Mouse (Mus musculus) CH12.LX (cell line): ENCODE data around the gene Actrt2. TPM values are rescaled to one million over a fixed set of nuclear protein-coding genes. Genes with fewer than 3 reads are reported as not detected.

Experiments used
- DNase-seq: peaks from one replicate; pipeline ENCODE4 v3.0.0-alpha.2; 2013; ENCODE audit errors: extremely low read depth
- H3K27ac ChIP-seq: 2 replicates; pipeline ENCODE4 v1.5.1; 2012; ENCODE audit warnings: low read depth, mild to moderate bottlenecking, control low read depth, moderate library complexity; ENCODE audit not compliant: insufficient read depth
- H3K27me3 ChIP-seq: replicated peaks from 2 replicates; pipeline ENCODE3; 2012; ENCODE audit warnings: inconsistent platforms
- H3K36me3 ChIP-seq, 2 experiments: replicated peaks in 1 of 2; 2 replicates each; pipeline versions ENCODE3 to v1.6.1; 2012; ENCODE audit warnings: inconsistent platforms in 1 of 2, low read length in 1 of 2, mild to moderate bottlenecking in 1 of 2, mixed read lengths in 1 of 2, moderate library complexity in 1 of 2; ENCODE audit not compliant: control insufficient read depth in 1 of 2, insufficient read depth in 1 of 2
- H3K4me1 ChIP-seq, 2 experiments: 2 replicates each; pipeline ENCODE4 v1.6.1; 2012; ENCODE audit warnings: inconsistent platforms in 1 of 2, moderate library complexity in 1 of 2; ENCODE audit not compliant: insufficient read depth in 2 of 2, control insufficient read depth in 1 of 2
- H3K4me2 ChIP-seq: 2 replicates; pipeline ENCODE4 v1.6.1; 2012; ENCODE audit warnings: low read depth, mild to moderate bottlenecking, control low read depth; ENCODE audit not compliant: poor library complexity, insufficient read depth, severe bottlenecking
- H3K4me3 ChIP-seq, 3 experiments: fragments of 150-350 bp in 1 of 3; sonication (generic) in 1 of 3; replicated peaks in 1 of 3; 2 replicates each; pipeline versions ENCODE3 to v1.5.1; 2011 to 2012; ENCODE audit warnings: low read depth in 2 of 3, low read length in 2 of 3, mild to moderate bottlenecking in 2 of 3, moderate library complexity in 2 of 3, control low read depth in 1 of 3, improper control_type of control experiment in 1 of 3, inconsistent platforms in 1 of 3, mixed read lengths in 1 of 3; ENCODE audit not compliant: poor library complexity in 1 of 3
- H3K79me2 ChIP-seq: replicated peaks from 2 replicates; pipeline ENCODE4 v1.6.1; 2012; ENCODE audit warnings: mild to moderate bottlenecking, moderate library complexity; ENCODE audit not compliant: control insufficient read depth, poor library complexity, insufficient read depth, severe bottlenecking; ENCODE audit errors: extremely low read depth
- H3K9ac ChIP-seq: 2 replicates; pipeline ENCODE4 v1.6.1; 2012; ENCODE audit warnings: low read depth, mild to moderate bottlenecking, control low read depth, moderate library complexity; ENCODE audit not compliant: insufficient read depth
- H3K9me3 ChIP-seq: replicated peaks from 2 replicates; pipeline ENCODE3; 2012; ENCODE audit warnings: low read length, inconsistent platforms, mixed read lengths
- CTCF ChIP-seq, 2 experiments: IDR thresholded peaks in 1 of 2; conservative IDR thresholded peaks in 1 of 2; 2 replicates each; pipeline ENCODE4 v1.5.1; 2011 to 2012; ENCODE audit warnings: low read depth in 2 of 2, low read length in 2 of 2, improper control_type of control experiment in 1 of 2, inconsistent platforms in 1 of 2, mild to moderate bottlenecking in 1 of 2, moderate library complexity in 1 of 2
- E2F4 ChIP-seq: IDR thresholded peaks from 2 replicates; pipeline ENCODE4 v1.6.1; 2011; ENCODE audit warnings: low read depth, low read length, improper control_type of control experiment; ENCODE audit not compliant: insufficient replicate concordance
- ELF1 ChIP-seq: IDR thresholded peaks from 2 replicates; pipeline ENCODE4 v1.6.1; 2014; ENCODE audit warnings: low read depth, mild to moderate bottlenecking, inconsistent platforms, low read length, improper control_type of control experiment
- ETS1 ChIP-seq: conservative IDR thresholded peaks from 2 replicates; pipeline ENCODE4 v1.6.1; 2012; ENCODE audit warnings: low read depth, mild to moderate bottlenecking, inconsistent platforms, low read length, improper control_type of control experiment, moderate library complexity
- GABPA ChIP-seq: IDR thresholded peaks from 2 replicates; pipeline ENCODE4 v1.6.1; 2012; ENCODE audit warnings: low read depth, low read length, improper control_type of control experiment, inconsistent platforms; ENCODE audit not compliant: insufficient replicate concordance
- JUN ChIP-seq: IDR thresholded peaks from 2 replicates; pipeline ENCODE4 v1.6.1; 2011; ENCODE audit warnings: low read depth, mild to moderate bottlenecking, low read length, improper control_type of control experiment, moderate library complexity; ENCODE audit not compliant: insufficient read depth
- JUND ChIP-seq: conservative IDR thresholded peaks from 2 replicates; pipeline ENCODE4 v1.6.1; 2011; ENCODE audit warnings: low read depth, low read length, improper control_type of control experiment
- KAT2A ChIP-seq: IDR thresholded peaks from 2 replicates; pipeline ENCODE4 v1.6.1; 2012; ENCODE audit warnings: low read length, improper control_type of control experiment, inconsistent platforms; ENCODE audit not compliant: insufficient replicate concordance
- MAX ChIP-seq: IDR thresholded peaks from 2 replicates; pipeline ENCODE4 v1.6.1; 2011; ENCODE audit warnings: low read length, improper control_type of control experiment
- MXI1 ChIP-seq: IDR thresholded peaks from 2 replicates; pipeline ENCODE4 v1.6.1; 2011; ENCODE audit warnings: mild to moderate bottlenecking, low read depth, low read length, improper control_type of control experiment
- MYC ChIP-seq: IDR thresholded peaks from 2 replicates; pipeline ENCODE4 v1.6.1; 2011; ENCODE audit warnings: low read depth, mild to moderate bottlenecking, improper control_type of control experiment, low read length
- NRF1 ChIP-seq: IDR thresholded peaks from 2 replicates; pipeline ENCODE4 v1.6.1; 2014; ENCODE audit warnings: low read depth, mild to moderate bottlenecking, inconsistent platforms, low read length, improper control_type of control experiment, moderate library complexity
- PAX5 ChIP-seq: IDR thresholded peaks from 2 replicates; pipeline ENCODE4 v1.6.1; 2012; ENCODE audit warnings: low read length, inconsistent platforms, mixed read lengths
- POLR2A ChIP-seq: IDR thresholded peaks from 2 replicates; pipeline ENCODE4 v1.6.1; 2011; ENCODE audit warnings: low read depth, mild to moderate bottlenecking, improper control_type of control experiment, low read length
- POLR2AphosphoS2 ChIP-seq: IDR thresholded peaks from 2 replicates; pipeline ENCODE4 v1.6.1; 2011; ENCODE audit warnings: low read depth, low read length, improper control_type of control experiment
- RAD21 ChIP-seq: IDR thresholded peaks from 2 replicates; pipeline ENCODE4 v1.6.1; 2011; ENCODE audit warnings: low read depth, mild to moderate bottlenecking, low read length, improper control_type of control experiment, moderate library complexity
- RCOR1 ChIP-seq: conservative IDR thresholded peaks from 2 replicates; pipeline ENCODE4 v1.6.1; 2012; ENCODE audit warnings: low read depth, mild to moderate bottlenecking, inconsistent platforms, low read length, improper control_type of control experiment
- SIN3A ChIP-seq: IDR thresholded peaks from 2 replicates; pipeline ENCODE4 v1.6.1; 2012; ENCODE audit warnings: low read length, improper control_type of control experiment, inconsistent platforms
- SMC3 ChIP-seq: IDR thresholded peaks from 2 replicates; pipeline ENCODE4 v1.6.1; 2011; ENCODE audit warnings: low read depth, low read length, improper control_type of control experiment
- TBP ChIP-seq: conservative IDR thresholded peaks from 2 replicates; pipeline ENCODE4 v1.6.1; 2011; ENCODE audit warnings: low read depth, low read length, improper control_type of control experiment
- TCF12 ChIP-seq: IDR thresholded peaks from 2 replicates; pipeline ENCODE4 v1.6.1; 2014; ENCODE audit warnings: low read depth, mild to moderate bottlenecking, inconsistent platforms, low read length, improper control_type of control experiment
- UBTF ChIP-seq: IDR thresholded peaks from 2 replicates; pipeline ENCODE4 v1.6.1; 2012; ENCODE audit warnings: low read depth, mild to moderate bottlenecking, inconsistent platforms, low read length, improper control_type of control experiment, moderate library complexity
- USF1 ChIP-seq: IDR thresholded peaks from 2 replicates; pipeline ENCODE4 v1.6.1; 2014; ENCODE audit warnings: low read depth, mild to moderate bottlenecking, inconsistent platforms, low read length, improper control_type of control experiment
- USF2 ChIP-seq: conservative IDR thresholded peaks from 2 replicates; pipeline ENCODE4 v1.6.1; 2011; ENCODE audit warnings: low read depth, low read length, improper control_type of control experiment
- ZC3H11A ChIP-seq: IDR thresholded peaks from 2 replicates; pipeline ENCODE4 v1.6.1; 2012; ENCODE audit warnings: low read depth, mild to moderate bottlenecking, inconsistent platforms, low read length, improper control_type of control experiment
- ZKSCAN1 ChIP-seq: IDR thresholded peaks from 2 replicates; pipeline ENCODE4 v1.6.1; 2012; ENCODE audit warnings: low read depth, inconsistent platforms, low read length, improper control_type of control experiment, borderline replicate concordance
- ZMIZ1 ChIP-seq: IDR thresholded peaks from 2 replicates; pipeline ENCODE4 v1.6.1; 2012; ENCODE audit warnings: low read depth, mild to moderate bottlenecking, inconsistent platforms, low read length, improper control_type of control experiment
- dilution Hi-C: fragments of 300-500 bp; cut with MboI; formaldehyde crosslinking; loops from 2 replicates; pipeline ENCODE4 v1.14.3; 2020; ENCODE audit warnings: low sequenced_read_pairs; ENCODE audit not compliant: extremely low pct_unique_long_range_greater_than_20kb, extremely low pct_ligation_motif_present
- in situ Hi-C: fragments of 300-500 bp; cut with MboI; formaldehyde crosslinking; loops from 3 replicates; pipeline ENCODE4 v1.14.3; 2019; ENCODE audit warnings: low sequenced_read_pairs, low pct_ligation_motif_present, low pct_unique_long_range_greater_than_20kb, mixed read lengths
- polyA plus RNA-seq: library from polyadenylated mRNA; unstranded; fragments of >175 nt; gene quantifications from 2 replicates; pipeline ENCODE4 v1.2.1, GENCODE M21; 2012; ENCODE audit warnings: low read depth; ENCODE audit not compliant: insufficient read length
- total RNA-seq, 2 experiments: library from RNA; depleted of rRNA; stranded (reverse); fragments of 300-350 nt in 1 of 2; fragments of >200 nt in 1 of 2; gene quantifications; 2 replicates each; pipeline ENCODE4 v1.2.3; 2012 to 2014

The Actrt2 gene
- total and polyA plus RNA-seq, 3 experiments: not detected

DNA sequence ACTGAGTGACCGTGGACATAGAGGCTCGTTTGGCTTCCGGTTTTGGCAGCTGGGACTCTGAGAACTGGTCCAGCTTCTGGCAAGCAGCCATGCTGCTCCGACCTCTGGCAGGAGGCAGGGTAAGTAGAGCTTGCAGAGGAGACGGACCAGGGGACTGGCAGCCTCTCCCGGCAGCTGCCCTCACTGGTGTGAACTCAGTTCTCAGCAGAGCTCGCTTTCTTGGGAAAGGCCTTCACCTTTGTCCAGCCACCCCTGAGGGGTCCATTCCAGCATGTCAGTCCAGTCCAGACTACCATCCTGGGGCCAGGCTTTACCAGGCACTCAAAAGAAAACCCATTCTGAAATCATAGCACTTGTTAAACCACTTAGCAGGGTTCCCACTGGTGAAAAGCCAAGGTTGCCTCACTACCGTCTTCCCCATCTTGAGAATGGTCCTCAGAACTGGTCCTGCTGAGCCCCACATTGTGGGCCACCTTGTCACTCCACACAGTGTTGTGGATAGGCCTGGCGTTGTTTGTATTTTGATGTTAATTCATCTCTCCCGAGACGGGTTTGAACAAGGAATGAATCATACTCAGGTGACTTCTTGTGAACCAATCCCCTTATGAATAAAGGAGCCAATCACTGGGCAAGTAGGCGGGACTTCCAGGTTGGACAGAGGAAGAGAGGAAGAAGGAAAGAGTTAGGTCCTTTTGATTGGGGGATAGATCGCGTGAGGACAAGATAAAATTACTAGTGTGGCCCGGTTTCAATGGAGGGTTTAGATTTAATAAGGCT lies 12.3 kb downstream of the Actrt2 start:
- no peak overlapping the region for H3K9ac ChIP-seq

DNA sequence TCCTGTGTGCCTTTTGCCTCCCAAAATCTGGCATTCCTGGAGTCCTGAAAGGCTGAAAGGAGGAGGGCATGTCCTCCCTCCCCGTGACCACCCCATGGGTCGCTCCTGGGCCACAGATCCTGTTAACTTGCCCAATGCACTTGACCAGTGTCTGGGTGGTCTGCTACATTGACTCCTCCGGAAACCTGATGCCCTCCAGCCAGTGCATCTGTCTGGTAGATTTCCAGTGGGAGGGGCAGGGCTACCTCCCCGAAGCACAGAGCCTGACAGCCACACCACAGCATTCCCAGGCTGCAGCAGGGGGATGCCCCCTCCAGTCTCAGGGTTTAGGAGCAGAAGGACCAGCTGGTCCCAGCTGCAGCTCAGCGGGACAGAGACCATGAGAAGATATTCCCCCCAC lies 15.2 kb downstream of the Actrt2 start:
- DNase-seq: no peak
- dilution Hi-C loops: no loop called here
- no peak overlapping the region for H3K4me3 ChIP-seq
- TF ChIP-seq UBTF (no peak), JUN (no peak), ZKSCAN1 (no peak), PAX5 (no peak), SMC3 (no peak), MXI1 (no peak), E2F4 (no peak), TBP (no peak), GABPA (no peak), ELF1 (no peak), ZMIZ1 (no peak), RCOR1 (no peak), MAX (no peak), CTCF (conservative IDR thresholded peaks at IDR 0.05 in 1 of 2, IDR thresholded peaks at IDR 0.05 in 1 of 2; ENCODE audit: low read depth in 2 of 2, low read length in 2 of 2) (no peak), MYC (no peak), POLR2A (no peak), TCF12 (no peak), KAT2A (no peak), ETS1 (no peak)
- TF ChIP-seq, all 38 proteins: peak for 0
- no peaks in the 10 kb centered on the region for H3K27me3 ChIP-seq
- H3K36me3 ChIP-seq: no peaks in the 10 kb centered on the region
- H3K9ac ChIP-seq: no peak overlapping the region
- in situ Hi-C loops: no loop called here
- no peak overlapping the region for H3K27ac ChIP-seq
- no peaks in the 10 kb centered on the region for H3K4me1 ChIP-seq
- peaks cover 74% of the 10 kb centered on the region for H3K9me3 ChIP-seq
- no peaks in the 10 kb centered on the region for H3K79me2 ChIP-seq
- no peak overlapping the region for H3K4me2 ChIP-seq

More for the DNA sequence above, 12.3 kb downstream of the Actrt2 start:
- Histone ChIP-seq H3K79me2 (no peaks in the 10 kb centered on the region), H3K9me3 (peaks cover 73% of the 10 kb centered on the region), H3K4me3 (no peak overlapping the region)
- dilution Hi-C loops: no loop called here
- in situ Hi-C loops: no loop called here
- TF ChIP-seq KAT2A: no peak
- TF ChIP-seq ZMIZ1: no peak
- TF ChIP-seq USF1: no peak
- TF ChIP-seq NRF1: no peak
- TF ChIP-seq SIN3A: no peak
- no peak for TF ChIP-seq POLR2AphosphoS2
- TF ChIP-seq USF2: no peak
- no peak for TF ChIP-seq TCF12
- TF ChIP-seq RAD21: no peak
- TF ChIP-seq PAX5: no peak
- no peak for TF ChIP-seq MYC
- TF ChIP-seq ZC3H11A: no peak
- no peak for TF ChIP-seq MAX
- TF ChIP-seq JUND: no peak
- TF ChIP-seq, all 38 proteins: peak for 0
- Histone ChIP-seq H3K4me1 (no peaks in the 10 kb centered on the region), H3K27me3 (no peaks in the 10 kb centered on the region), H3K36me3 (no peaks in the 10 kb centered on the region), H3K27ac (no peak overlapping the region), H3K4me2 (no peak overlapping the region)
- DNase-seq: no peak
